Mouse (Mus musculus): Measurements from ENCODE around the gene Ap3s2. TPM values are rescaled to one million over a fixed set of nuclear protein-coding genes. Genes with fewer than 3 reads are reported as not detected.

The Ap3s2 gene
- polyA plus RNA-seq, 1 experiment: 42.2 TPM

DNA sequence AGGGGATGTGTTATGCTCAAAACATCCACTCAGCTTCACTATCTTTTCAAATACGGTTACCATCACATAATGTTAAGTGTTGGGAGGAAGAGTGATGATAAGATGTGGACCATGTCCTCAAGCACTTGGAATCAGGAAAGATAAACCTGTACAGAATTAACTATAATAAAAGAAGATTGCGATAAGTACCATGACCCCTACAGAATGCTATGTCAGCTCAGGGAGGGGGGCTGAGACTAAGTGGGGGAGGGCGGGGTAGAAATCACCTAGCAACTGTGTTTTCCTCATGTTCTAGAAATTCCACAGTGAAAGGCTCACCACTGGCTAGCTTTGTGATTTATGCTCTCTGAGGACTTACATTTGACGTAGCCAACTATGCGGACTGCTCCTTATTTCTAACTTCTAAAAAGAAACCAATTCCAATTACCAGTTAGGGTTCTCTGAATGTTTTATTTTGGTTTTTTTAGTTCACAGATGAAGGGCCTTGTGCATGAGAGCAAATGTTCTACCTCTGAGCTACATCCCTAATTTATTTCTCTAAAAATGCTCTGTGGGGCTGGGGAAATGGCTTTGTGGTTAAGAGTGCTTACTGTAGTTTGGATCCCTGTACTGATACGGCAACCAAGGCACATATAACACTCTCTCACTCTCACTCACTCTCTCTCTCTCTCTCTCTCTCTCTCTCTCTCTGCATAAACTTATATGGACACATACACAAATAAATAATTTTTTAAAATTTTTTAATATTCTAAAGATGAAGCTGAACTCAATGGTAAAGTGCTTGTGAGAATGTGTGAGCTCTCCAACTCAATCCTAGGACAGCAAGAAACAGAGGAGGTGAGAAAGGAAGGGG lies 27.6 kb downstream of the Ap3s2 start:
- no peak overlapping the region for H3K27ac ChIP-seq (ENCODE audit: insufficient read depth, low read length)
- no peaks in the 10 kb centered on the region for H3K4me1 ChIP-seq (ENCODE audit: control insufficient read depth, insufficient read depth, low read length)
- no peak for TF ChIP-seq POLR2A (IDR thresholded peaks at IDR 0.05; ENCODE audit: extremely low read depth, insufficient read depth, low read length)
- TF ChIP-seq CTCF (IDR thresholded peaks at IDR 0.05; ENCODE audit: extremely low read depth, insufficient read depth, low read length): no peak
- H3K4me3 ChIP-seq (ENCODE audit: insufficient read depth, low read length): no peak overlapping the region

DNA sequence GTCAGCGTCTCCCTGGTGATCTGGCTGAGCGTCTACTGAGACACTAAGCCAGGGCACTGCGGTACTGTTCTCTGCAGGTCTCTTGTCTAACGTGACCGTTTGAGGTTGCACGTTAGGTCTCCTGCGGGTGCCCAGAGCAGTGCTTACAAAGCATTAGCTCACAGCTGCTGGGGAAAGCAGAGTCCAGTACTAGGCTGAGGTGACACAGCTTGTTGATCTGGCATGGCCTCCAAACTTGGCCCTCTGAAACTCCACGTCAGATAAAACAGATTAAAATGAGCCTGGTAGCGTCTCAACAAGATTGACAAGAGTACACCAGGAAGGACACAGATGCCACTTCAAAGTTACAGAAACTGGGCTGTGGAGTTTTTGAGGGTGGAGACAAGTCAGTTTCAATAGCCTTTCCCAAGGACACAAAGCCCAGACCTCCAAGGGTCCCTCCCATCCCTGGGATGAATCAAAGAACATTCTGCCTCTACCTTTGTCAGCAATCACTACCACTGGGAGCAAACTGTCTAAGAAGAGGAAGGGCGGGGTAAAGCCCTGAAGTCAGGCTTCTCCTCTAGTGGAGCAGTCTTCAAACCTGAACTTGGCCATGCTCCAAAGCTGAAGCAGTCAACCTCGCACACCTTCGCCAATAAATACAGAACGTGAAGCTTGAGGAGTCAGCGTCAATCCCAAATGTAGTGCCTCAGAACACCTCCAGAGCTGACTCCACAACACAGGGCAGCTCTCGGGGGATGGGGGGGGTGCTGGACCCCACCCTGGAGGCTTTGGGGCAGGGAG lies 29.8 kb downstream of the Ap3s2 start:
- Histone ChIP-seq H3K27ac (ENCODE audit: insufficient read depth, low read length) (no peak overlapping the region), H3K4me1 (ENCODE audit: control insufficient read depth, insufficient read depth, low read length) (peaks cover 1% of the 10 kb centered on the region), H3K4me3 (ENCODE audit: insufficient read depth, low read length) (no peak overlapping the region)
- TF ChIP-seq POLR2A (IDR thresholded peaks at IDR 0.05; ENCODE audit: extremely low read depth, insufficient read depth, low read length) (no peak), CTCF (IDR thresholded peaks at IDR 0.05; ENCODE audit: extremely low read depth, insufficient read depth, low read length) (no peak)

DNA sequence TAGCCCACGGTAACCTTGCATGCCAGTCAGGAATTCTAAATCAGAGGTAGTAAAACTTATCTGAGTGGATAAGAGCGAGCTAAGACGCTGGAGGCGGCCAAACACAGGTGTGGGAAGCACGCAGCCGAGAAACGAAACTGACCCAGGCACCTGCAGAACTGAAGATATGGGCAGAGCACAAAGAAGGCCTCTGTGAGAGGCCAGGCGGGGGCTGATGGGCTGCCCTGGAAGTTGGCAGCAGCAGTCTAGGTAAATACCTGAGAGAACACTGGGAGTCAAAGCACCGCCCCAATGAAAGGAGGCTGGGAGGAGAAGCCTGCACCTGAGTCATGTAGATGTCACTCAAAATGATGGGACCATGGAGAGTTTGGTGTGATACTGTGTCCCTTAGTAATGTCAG lies 31.8 kb downstream of the Ap3s2 start:
- Histone ChIP-seq H3K27ac (ENCODE audit: insufficient read depth, low read length) (no peak overlapping the region), H3K4me1 (ENCODE audit: control insufficient read depth, insufficient read depth, low read length) (peaks cover 1% of the 10 kb centered on the region), H3K4me3 (ENCODE audit: insufficient read depth, low read length) (no peak overlapping the region)
- TF ChIP-seq POLR2A (IDR thresholded peaks at IDR 0.05; ENCODE audit: extremely low read depth, insufficient read depth, low read length): no peak

DNA sequence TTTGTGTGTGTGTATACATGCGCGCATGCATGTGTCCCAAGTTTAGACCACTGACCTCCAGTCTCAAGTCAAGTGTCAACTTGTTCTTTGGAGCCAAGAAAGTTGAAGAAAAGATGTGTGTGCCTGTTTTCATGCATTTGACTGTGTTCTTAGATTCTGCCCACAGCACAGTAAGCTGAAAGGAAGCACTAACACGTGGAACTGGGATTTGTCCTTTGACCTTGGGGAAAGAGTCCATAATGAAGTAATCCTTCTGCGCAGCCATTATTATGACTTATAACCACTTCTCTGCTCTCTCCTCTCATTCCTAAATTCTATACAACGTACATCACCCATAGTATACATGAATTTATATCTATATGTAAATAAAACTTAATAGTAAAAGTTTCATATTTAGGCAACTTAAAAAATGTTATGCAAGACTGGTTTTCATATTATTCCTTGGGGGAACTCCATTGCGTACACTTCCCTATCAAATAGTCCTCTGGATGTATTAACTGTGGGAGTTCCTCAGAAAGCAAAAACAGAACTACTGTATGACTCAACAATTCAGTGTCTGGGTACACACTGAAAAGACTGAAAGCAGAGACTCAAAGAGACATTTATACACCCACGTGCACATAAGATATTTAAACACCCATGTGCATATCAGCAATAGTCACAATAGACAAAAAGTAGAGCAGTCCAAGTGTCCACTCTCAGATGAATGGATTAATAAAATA lies 36.7 kb downstream of the Ap3s2 start:
- TF ChIP-seq POLR2A (IDR thresholded peaks at IDR 0.05; ENCODE audit: extremely low read depth, insufficient read depth, low read length) (no peak), CTCF (IDR thresholded peaks at IDR 0.05; ENCODE audit: extremely low read depth, insufficient read depth, low read length) (no peak)
- H3K4me3 ChIP-seq (ENCODE audit: insufficient read depth, low read length): no peak overlapping the region
- peaks cover 1% of the 10 kb centered on the region for H3K4me1 ChIP-seq (ENCODE audit: control insufficient read depth, insufficient read depth, low read length)
- no peak overlapping the region for H3K27ac ChIP-seq (ENCODE audit: insufficient read depth, low read length)

DNA sequence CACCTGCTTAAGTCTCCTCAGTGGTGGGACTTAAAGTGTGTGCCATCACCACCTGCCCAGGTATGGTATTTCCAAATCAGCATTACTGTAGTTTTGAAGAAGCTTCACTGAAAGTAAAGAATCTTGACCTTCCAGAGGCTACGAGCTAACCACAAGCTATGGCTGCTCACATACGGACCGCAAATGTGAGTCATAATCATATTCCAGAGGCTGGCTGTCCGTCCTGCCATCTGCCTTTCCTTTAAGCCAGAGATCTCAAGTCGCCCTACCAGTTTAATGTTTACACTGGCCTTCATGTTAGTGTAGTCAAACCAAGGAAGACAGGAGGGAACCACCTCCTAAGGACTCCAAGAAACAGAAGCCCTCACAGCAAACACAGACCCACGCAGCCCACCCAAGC lies 38.5 kb downstream of the Ap3s2 start:
- no peak overlapping the region for H3K4me3 ChIP-seq (ENCODE audit: insufficient read depth, low read length)
- H3K4me1 ChIP-seq (ENCODE audit: control insufficient read depth, insufficient read depth, low read length): peaks cover 1% of the 10 kb centered on the region
- H3K27ac ChIP-seq (ENCODE audit: insufficient read depth, low read length): no peak overlapping the region
- TF ChIP-seq POLR2A (IDR thresholded peaks at IDR 0.05; ENCODE audit: extremely low read depth, insufficient read depth, low read length): no peak
- no peak for TF ChIP-seq CTCF (IDR thresholded peaks at IDR 0.05; ENCODE audit: extremely low read depth, insufficient read depth, low read length)

DNA sequence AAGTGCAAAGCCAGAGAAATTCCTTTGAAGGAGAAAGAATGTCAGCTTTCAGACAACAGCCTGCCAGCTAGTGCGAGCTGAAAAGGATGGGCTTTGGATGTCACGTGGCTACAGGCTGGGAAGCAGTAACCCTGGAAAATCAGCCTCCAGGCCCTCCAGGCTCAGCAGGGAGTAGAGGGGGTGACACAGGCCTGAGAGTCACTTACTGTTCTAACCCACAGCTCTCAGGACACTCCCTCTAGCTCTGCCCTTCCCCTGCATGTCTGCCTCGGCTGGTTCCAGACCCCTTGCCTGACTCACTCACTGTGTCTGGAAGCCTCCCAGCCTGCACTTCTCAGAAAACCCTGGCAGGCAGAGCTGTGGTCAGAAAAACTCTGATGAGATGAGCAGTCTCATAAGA lies 39.5 kb downstream of the Ap3s2 start:
- TF ChIP-seq POLR2A (IDR thresholded peaks at IDR 0.05; ENCODE audit: extremely low read depth, insufficient read depth, low read length) (no peak), CTCF (IDR thresholded peaks at IDR 0.05; ENCODE audit: extremely low read depth, insufficient read depth, low read length) (no peak)
- no peak overlapping the region for H3K27ac ChIP-seq (ENCODE audit: insufficient read depth, low read length)

DNA sequence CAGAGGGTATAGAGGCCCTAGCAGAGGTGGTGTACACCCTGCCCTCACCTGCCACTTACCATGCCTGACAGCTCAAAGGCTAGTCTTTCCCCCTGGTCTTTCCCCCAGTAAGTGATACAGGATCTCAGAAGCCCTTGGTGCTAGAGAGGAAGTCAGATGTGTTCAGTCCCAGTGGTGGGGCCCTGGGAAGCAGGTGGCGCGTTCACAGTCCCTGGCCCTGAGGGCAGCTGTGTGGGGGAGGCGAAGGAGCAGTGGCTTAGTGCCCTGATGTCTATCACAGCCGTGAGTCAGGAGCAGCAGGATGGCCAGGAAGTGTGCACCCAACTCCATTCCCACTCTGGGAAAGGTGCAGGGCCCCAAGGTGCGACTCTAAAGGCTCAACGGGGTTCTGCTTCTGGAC lies 40.4 kb downstream of the Ap3s2 start:
- H3K4me1 ChIP-seq (ENCODE audit: control insufficient read depth, insufficient read depth, low read length): no peaks in the 10 kb centered on the region
- TF ChIP-seq POLR2A (IDR thresholded peaks at IDR 0.05; ENCODE audit: extremely low read depth, insufficient read depth, low read length): no peak
- no peak for TF ChIP-seq CTCF (IDR thresholded peaks at IDR 0.05; ENCODE audit: extremely low read depth, insufficient read depth, low read length)
- no peak overlapping the region for H3K4me3 ChIP-seq (ENCODE audit: insufficient read depth, low read length)
- H3K27ac ChIP-seq (ENCODE audit: insufficient read depth, low read length): no peak overlapping the region

More for the DNA sequence above, 39.5 kb downstream of the Ap3s2 start:
- no peaks in the 10 kb centered on the region for H3K4me1 ChIP-seq (ENCODE audit: control insufficient read depth, insufficient read depth, low read length)
- no peak overlapping the region for H3K4me3 ChIP-seq (ENCODE audit: insufficient read depth, low read length)

DNA sequence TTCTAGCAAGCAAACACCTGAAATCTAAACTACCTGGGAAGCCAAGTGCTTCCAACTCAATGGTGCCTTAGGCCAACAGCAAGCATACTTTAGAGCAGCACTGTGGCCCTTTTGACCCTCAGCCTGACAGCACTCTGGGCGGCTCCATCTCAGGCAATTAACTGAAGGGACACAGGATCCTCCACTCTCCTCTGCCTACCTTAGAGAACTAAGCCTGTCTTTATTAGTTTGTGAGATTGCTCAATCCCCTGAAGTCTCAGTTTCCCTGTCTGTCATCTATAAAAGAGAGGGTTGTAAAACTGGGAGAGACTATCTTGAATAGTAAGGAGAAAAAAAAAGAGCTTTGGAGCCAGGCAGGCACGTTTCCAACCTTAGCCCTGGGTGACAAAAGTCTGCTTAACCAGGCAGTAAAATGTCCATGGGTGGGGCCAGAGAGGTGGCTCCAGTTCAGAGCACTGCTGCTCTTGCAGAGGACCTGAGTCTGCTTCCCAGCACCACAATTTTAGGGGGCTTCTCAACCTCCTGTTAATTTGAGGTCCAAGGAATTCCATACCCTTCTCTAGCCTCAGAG lies 41.9 kb downstream of the Ap3s2 start:
- no peak for TF ChIP-seq POLR2A (IDR thresholded peaks at IDR 0.05; ENCODE audit: extremely low read depth, insufficient read depth, low read length)
- TF ChIP-seq CTCF (IDR thresholded peaks at IDR 0.05; ENCODE audit: extremely low read depth, insufficient read depth, low read length): no peak
- no peaks in the 10 kb centered on the region for H3K4me1 ChIP-seq (ENCODE audit: control insufficient read depth, insufficient read depth, low read length)
- no peak overlapping the region for H3K27ac ChIP-seq (ENCODE audit: insufficient read depth, low read length)
- H3K4me3 ChIP-seq (ENCODE audit: insufficient read depth, low read length): no peak overlapping the region

DNA sequence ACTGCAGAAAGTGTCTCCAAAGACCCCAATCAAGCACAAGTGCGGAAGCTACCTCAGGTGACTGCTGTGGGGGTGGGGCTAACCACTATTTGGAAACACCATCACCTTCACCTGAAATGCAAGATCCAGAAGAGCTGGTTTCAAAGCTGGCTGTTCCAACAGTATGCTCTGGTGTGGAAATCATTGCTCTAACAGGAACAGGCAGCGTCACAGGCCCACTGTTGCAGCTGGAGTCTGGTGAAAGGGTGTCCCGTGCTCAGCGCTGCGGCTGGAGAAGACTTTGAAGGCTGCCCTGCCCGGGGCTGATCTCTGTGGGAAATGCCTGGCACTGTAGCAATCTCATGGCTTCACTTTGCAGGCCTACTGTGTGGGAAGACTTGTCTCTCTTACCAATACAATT lies 47.0 kb downstream of the Ap3s2 start:
- Histone ChIP-seq H3K4me3 (ENCODE audit: insufficient read depth, low read length) (no peak overlapping the region), H3K27ac (ENCODE audit: insufficient read depth, low read length) (no peak overlapping the region), H3K4me1 (ENCODE audit: control insufficient read depth, insufficient read depth, low read length) (no peaks in the 10 kb centered on the region)
- no peak for TF ChIP-seq POLR2A (IDR thresholded peaks at IDR 0.05; ENCODE audit: extremely low read depth, insufficient read depth, low read length)
- TF ChIP-seq CTCF (IDR thresholded peaks at IDR 0.05; ENCODE audit: extremely low read depth, insufficient read depth, low read length): no peak
